ENCODE assay signal across 24 mouse cellular contexts in the genomic region with DNA sequence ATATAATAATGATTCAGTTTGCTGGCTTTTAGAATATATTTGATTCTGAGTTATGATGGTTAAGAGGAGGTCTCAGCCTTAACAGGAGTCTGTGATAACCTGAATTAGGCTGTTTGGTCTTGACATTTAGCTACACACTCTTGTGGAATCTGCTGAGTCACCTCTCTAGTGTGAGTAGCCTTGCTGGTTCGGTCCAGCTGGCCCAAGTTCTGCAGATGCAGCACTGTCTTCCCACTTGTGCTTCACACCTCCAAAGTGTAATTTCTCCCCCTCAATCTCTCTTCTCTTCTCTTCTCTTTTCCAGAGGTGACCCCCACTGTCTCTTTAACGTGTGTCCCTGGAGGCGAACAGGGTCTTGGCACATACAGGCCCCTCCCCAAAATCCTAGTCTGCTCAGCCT.
"Had no signal": no experiment of that assay in that cellular context is flagged by ENCODE, and none has a peak within 500 bp of the region (broad histone marks: within the 10 kb centered on the region; RNA-seq: fewer than 3 reads in every experiment).

No protein-coding gene starts in this region.

- H3K4me1 ChIP-seq: kidney, embryonic 15.5 days; limb, embryonic 12.5 days; liver, embryonic 13.5 days; liver, embryonic 15.5 days had no signal

- H3K27ac ChIP-seq: heart, adult 2 months; heart, embryonic 13.5 days; heart, embryonic 15.5 days; hindbrain, embryonic 13.5 days; hindbrain, embryonic 15.5 days; hindbrain, postnatal 0 days; kidney, embryonic 15.5 days; kidney, postnatal 0 days; limb, embryonic 10.5 days; limb, embryonic 12.5 days; liver, embryonic 13.5 days; liver, embryonic 15.5 days had no signal

- DNase-seq: gastrocnemius, postnatal 14 days; gastrocnemius, postnatal 36 days; heart, adult 11 months; heart, adult 2 months; heart, postnatal 14 days; heart, postnatal 36 days; kidney, adult 11 months; kidney, adult 2 months; kidney, adult 9 months; kidney, postnatal 14 days; kidney, postnatal 36 days; layer of hippocampus, adult 9-11 months; liver; liver, embryonic 13.5 days had no signal

- H3K9me3 ChIP-seq: heart, embryonic 13.5 days; heart, embryonic 15.5 days; hindbrain, embryonic 13.5 days; hindbrain, embryonic 15.5 days; kidney, embryonic 15.5 days; limb, embryonic 10.5 days; limb, embryonic 12.5 days; liver, embryonic 13.5 days; liver, embryonic 15.5 days had no signal

- H3K9ac ChIP-seq: heart, embryonic 13.5 days; heart, embryonic 15.5 days; hindbrain, embryonic 13.5 days; hindbrain, embryonic 15.5 days; kidney, embryonic 15.5 days; limb, embryonic 12.5 days; liver, embryonic 13.5 days; liver, embryonic 15.5 days had no signal

- H3K36me3 ChIP-seq: heart, embryonic 13.5 days; heart, embryonic 15.5 days; hindbrain, embryonic 13.5 days; hindbrain, embryonic 15.5 days; kidney, embryonic 15.5 days; limb, embryonic 10.5 days; limb, embryonic 12.5 days; liver, embryonic 13.5 days; liver, embryonic 15.5 days had no signal

- H3K4me3 ChIP-seq: heart, adult 2 months; heart, embryonic 13.5 days; heart, embryonic 15.5 days; hindbrain, embryonic 13.5 days; hindbrain, embryonic 15.5 days; kidney, embryonic 15.5 days; limb, embryonic 10.5 days; limb, embryonic 12.5 days; liver, embryonic 13.5 days; liver, embryonic 15.5 days had no signal
